Mouse (Mus musculus) spleen, postnatal 14 days (tissue): Measurements from ENCODE around the gene Cables2.

ENCODE experiments used
- DNase-seq, 2 experiments: peaks; one replicate each; pipeline ENCODE4 v3.0.0; 2021 to 2022; ENCODE audit warnings: low spot score in 2 of 2

The Cables2 gene

GRCm38 (mm10) chr2:180273394-180274244 lies at the start of gene Cables2:
Gene Cables2 (minus strand): TSS chr2:180273496.
- DNase-seq = peak; percentile 79 to 90

GRCm38 (mm10) chr2:180322674-180323355 lies 49.5 kb upstream of the Cables2 start:
- no peak for DNase-seq

DNA sequence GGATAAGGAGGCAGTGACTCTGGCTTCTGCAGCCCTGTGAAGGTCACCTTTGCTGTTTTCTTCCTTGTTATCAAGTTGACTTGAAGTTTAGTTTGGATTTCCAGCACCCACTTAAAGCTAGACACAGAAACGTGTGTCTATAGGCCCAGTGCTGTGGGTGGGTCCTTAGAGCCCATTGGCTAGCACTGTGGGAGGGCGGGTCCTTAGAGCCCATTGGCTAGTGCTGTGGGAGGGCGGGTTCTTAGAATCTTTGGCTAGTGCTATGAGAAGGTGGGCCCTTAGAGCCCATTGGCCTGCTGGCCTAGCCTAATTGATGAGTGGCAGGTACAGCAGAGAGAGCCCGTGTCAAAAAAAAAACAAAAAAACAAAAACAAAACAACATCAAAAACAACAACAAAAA lies 46.9 kb upstream of the Cables2 start:
- DNase-seq = no peak

GRCm38 (mm10) chr2:180317591-180317990 lies 44.3 kb upstream of the Cables2 start:
- DNase-seq = no peak

DNA sequence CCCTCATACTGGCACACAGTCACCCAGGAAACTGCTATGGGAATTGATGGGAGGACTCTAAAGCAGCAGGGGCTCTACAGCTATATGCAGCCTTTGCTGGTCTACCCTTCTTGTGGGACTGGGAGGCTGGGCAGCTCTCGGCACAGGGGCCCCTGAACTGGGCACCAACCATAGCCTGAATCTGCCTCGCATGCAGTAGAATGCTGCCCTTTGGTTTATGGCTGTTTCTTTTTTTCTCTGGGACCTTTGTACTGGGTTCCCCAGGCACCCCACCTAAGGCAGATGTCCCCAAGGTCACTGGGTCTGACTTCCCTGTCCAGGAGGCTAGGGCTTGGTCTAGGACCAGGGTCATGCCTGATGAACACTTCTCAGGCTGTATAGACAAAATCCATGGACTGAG lies 41.0 kb upstream of the Cables2 start:
- no peak for DNase-seq

DNA sequence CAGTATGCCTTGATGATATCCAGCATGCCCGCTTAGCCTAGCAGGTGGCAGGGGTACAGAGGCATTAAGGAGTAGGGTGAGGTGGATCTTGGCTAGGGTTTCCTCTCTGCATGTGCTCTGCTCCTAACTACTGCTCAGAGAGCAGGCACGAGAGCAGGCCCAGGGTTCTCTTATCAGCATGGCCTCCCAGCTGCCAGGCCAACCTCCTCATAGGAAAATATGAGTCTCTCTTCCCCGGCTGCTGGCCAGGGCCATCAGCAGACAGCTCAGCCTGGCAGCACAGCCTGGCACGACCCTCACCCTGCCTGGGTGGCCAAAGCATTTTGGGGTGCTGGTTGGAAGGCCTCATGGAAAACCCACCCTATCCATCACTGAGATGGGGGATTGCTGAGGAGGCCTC lies 37.9 kb upstream of the Cables2 start:
- no peak for DNase-seq

- DNase-seq = no peak
These were observed 34.4 kb upstream of the Cables2 start for GRCm38 (mm10) chr2:180307680-180308079.

- DNase-seq = no peak
These were observed 33.3 kb upstream of the Cables2 start for GRCm38 (mm10) chr2:180306423-180307168.

DNA sequence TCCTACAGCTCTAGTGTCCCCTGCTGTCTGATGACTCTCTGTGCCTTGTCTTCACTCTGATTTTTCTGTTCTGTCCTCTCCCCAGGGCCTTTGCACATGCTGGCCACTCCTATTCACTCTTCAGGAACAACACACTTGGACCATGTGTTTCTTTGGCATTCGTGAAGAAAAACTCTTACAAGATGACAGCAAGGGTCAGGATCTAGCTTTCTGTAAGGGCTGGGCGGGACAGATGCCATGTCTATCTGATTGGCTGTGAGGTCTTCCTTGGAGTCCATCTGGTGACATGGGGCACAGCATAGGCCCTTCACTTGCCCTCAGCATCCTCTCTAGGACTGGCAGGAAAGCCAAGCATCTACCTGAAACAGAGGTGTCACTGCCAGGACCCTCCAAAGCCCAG lies 32.7 kb upstream of the Cables2 start:
- no peak for DNase-seq

GRCm38 (mm10) chr2:180305490-180305889 lies 32.2 kb upstream of the Cables2 start:
- no peak for DNase-seq

DNA sequence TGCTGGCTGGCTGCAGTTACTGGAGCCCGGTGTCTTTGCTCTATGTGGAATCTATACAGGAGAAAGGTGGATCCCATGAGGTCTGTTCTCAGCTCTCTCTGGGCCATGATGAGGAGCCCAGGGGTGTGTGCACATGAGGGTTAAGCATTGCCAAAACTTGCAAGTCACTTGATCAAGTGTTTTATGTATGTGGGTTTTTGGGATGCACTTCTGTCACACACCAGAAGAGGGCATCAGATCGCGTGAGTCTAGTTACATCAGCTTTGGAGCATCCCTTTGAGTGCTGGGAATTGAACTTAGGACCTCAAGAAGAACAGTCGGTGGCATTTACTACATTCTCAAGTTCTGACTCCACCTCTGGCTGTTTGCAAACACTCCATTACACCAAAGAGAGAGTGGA lies 31.3 kb upstream of the Cables2 start:
- DNase-seq = no peak

DNA sequence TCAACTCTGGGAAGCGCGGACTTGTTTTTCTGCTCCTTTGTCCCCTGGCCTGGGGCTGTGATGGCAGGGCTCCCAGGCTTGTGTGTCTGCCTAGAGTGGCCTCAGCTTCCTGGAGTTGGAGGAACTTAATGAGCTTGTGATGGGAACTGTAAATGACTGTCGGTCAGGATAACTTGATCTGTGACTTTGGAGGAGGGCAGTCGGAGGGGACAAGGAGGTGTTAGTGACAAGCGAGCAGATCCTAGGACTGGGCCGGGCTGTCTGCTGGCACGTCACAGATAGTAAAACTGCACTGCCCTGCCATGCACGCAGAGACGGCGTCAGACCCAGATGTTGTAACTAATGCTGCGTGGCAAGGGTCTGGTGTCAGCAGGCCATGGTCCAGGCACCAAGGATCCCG lies 30.2 kb upstream of the Cables2 start:
- no peak for DNase-seq

DNA sequence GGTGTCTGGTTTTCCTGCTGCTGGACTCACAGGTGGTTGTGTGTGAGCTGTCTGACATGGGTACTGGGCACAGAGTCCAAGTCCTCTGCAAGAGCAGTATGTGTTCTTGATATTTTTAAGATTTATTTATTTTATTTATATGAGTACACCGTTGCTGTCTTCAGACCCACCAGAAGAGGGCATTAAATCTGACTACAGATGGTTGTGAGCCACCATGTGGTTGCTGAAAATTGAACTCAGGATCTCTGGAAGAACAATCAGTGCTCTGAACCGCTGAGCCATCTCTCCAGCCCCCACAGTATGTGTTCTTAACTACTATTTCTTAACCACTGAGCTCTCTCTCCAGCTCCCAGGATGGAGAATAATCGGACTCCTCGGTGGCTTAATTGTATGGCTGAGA lies 28.9 kb upstream of the Cables2 start:
- no peak for DNase-seq

GRCm38 (mm10) chr2:180300771-180301170 lies 27.5 kb upstream of the Cables2 start:
- DNase-seq = no peak

DNA sequence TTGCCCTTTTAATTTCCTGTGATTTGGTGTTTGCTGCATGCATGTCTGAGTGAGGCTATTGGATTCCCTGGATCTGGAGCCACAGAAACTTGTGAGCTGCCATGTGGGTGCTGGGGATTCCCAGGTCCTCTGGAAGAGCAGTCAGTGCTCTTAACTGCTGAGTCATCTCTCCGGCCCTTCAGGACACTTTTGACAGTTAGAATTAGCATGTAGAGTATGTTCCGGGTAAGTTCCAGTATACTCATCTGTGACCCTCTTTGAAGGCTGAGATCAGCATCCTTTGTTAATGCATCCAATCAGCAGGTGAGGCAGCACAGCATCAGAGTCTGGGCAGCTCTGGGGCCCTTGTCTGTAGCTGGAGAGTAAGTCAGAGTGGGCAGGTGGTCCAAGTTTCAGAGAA lies 27.0 kb upstream of the Cables2 start:
- DNase-seq = no peak

DNA sequence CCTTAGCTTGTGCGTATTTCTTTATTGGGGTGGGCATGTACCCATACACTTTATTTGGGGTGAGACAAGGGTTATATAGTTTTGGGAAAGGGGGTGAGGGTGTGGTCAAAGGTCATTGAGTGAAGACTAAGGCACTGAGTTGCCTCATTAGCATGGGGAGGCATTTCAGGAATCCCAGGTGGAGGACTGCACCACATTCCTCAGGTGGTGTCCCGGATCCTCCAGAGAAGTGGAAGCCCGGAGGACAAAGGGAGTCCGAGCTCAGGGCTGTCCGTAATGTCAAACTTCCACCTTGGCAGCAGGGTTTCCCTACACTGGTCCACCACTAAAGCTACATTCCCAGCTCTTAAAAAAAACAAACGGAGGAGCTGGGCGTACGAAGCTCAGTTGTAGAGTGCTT lies 19.6 kb upstream of the Cables2 start:
- no peak for DNase-seq

GRCm38 (mm10) chr2:180292026-180292425 lies 18.7 kb upstream of the Cables2 start:
- DNase-seq = no peak

DNA sequence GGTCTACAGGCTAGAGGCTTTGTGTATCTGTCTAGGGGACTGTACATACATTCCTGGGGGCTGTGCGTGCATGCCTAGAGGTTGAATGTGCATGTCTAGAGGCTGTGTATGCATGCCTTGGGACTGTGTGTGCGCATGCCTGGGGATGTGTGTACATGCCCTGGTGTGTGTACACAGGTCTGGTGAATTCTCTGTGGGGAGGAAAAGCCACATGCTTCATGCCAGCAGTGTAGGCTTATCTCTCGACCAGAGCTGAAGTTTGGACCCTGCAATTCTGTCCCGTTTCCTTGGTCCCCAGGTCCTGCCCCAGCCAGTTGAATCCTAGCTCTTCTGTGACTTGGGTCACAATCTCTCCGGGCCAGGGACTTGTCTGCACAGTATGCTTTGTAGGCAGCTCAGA lies 18.3 kb upstream of the Cables2 start:
- no peak for DNase-seq

DNA sequence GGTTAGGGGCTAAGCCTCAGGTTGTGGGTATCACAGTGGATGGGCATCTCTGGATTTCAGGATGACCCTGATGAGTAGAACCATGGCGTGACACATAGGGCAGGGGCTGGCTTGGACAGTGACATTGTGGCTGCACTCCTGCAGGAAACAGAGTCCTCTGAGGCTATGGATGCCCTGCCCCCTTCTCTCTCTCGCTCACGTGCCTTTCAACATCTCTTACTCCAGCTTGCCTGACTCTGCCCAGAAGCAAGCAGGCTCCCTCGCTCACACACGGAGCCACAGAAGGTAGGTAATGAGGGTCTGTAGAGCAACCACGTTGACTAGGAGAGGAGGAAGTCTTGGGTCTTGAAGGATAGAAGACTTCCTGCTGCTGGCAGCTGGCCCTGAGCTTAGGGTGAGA lies 17.2 kb upstream of the Cables2 start:
- DNase-seq = no peak

- no peak for DNase-seq
These were observed 16.3 kb upstream of the Cables2 start, which contains the start of gene Rbbp8nl for GRCm38 (mm10) chr2:180289440-180290108. Gene Rbbp8nl (minus strand): TSS chr2:180289879.

DNA sequence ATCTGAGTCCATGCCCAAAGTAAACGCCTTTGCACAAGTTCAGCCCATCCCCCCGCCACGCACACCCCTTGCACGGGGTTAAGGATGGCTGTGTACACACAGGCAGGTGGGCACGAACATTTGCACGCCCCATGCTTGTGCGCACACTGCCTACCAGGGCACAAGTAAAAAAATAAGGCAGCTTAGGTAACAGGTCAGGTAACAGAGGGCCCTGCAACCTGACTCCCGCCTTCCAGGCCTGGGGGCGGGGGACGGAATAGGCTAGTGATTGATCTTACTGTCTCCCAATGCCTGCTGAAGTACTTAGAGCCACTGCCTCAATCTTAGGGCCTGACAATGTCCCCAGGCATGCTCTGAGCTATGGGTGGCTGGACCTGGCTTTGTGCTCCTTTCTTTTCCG lies 15.7 kb upstream of the Cables2 start:
- no peak for DNase-seq

DNA sequence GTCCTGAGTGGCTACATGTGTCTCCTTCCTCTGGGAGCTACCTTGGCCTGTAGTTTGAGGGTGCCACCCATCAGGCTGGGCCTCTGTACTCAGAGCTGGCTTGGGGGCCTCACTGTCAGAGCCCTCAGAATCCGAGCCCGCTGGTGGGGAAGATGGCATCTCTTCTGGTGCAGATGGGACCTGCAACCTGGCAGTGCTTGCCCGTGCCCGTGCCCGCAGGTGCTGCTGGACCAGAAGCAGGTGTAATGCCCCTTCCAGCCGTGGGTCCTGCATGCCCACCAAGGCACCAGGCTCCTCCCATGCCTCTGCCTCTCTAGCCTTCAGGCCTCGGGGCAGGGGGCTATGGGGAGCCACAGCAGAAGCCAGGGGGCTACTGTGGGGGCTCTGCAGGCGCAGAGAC lies 6.0 kb upstream of the Cables2 start:
- no peak for DNase-seq
